Mouse (Mus musculus) megakaryocyte, adult 5-6 weeks (primary cell): ENCODE results near the gene Gpsm2. TPM values are rescaled to one million over a fixed set of nuclear protein-coding genes. Genes with fewer than 3 reads are reported as not detected.

Source experiments
- ATAC-seq: 2 replicates; pipeline ENCODE4 v1.8.0; 2016; ENCODE audit warnings: mild to moderate bottlenecking, inconsistent platforms; ENCODE audit not compliant: poor library complexity, severe bottlenecking
- total RNA-seq, 2 experiments: library from RNA; stranded (forward) in 1 of 2; stranded (reverse) in 1 of 2; fragments of 153-499, 151-499 nt in 1 of 2; fragments of 221-1000, 200-1000 nt in 1 of 2; gene quantifications; 2 replicates each; pipeline versions ENCODE4 v1.2.3 to v1.2.4; 2015 to 2017

Gene Gpsm2
- total RNA-seq (2015) = 32.1 and 37.2 TPM in 2 replicates
- 49.9 and 50.4 TPM in 2 replicates for total RNA-seq (2017)

DNA sequence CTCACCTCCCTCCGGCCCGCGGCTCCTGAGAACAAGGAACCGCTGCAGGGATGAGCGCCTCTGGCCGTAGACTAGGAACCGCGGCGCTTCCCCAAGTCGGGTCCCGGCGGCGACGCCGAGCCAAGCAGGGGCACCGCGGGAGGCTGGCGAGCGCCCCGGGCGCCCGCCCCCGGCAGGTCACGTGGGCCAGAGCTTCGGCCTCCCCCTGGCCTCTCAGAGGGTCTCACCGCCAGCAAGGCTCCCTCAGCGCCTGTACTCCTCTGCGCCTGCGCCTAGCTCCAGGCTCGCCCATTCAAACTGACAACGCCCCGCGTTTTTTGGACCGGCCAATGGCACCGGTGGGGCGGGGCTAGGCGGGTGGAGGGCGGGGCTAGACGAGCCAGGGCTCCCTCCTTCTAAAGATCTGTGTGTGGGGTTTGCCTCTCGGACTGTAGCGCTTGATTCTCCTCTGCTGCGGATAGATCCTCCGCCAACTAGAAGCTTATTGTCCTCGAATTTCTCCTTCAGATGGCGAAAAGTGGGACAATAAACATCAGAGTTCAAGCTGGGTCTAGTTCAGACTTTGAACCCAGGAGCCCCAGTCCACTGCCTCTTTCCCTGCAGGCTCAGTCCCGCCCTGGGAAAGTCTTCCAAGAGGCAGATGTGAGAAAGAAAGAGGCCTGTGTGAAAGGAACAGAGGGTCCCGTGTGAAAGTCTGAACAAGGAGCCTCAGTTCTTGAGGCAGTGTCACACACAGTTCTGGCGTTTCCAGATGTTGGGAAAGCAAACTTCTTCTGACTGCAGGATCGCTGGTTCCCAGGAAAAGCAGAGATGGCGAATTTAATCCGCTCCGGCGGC is at the start of gene Gpsm2:
Gpsm2 (minus strand) TSS at position 274 of the 837 bp plus-strand sequence.
- ATAC-seq = peak; percentile 81

DNA sequence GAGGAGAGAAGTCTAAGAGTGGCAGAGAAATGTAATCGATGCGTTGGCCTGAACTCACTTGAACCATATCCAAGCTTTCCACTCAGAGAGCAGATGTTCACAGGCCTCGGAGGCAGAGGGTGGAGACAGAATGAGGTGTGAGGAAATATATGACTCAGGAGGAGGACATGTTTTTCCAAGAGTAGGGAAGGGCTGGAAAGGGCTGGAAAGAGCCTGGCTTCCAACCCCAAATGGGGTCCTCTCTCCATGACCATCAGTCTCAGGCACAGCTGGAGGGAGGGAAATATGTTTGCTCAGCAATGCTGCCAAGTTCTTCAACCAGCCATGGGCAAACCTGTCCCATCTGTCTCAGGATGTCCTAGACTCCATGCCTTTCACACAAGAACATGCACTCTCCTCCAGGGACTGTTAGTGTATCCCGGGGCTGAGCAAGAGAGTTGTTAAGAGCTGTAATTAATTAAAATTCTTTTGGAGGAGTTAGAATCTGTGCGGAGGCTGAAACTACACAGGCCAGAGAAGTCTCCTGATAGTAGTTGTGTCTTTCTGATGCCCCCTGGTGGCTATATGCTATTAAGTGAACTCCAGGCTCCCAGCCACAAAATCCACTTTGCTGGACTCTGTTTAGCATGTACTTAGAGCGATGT is 48.7 kb upstream of the Gpsm2 start:
- peak; percentile 86 for ATAC-seq

DNA sequence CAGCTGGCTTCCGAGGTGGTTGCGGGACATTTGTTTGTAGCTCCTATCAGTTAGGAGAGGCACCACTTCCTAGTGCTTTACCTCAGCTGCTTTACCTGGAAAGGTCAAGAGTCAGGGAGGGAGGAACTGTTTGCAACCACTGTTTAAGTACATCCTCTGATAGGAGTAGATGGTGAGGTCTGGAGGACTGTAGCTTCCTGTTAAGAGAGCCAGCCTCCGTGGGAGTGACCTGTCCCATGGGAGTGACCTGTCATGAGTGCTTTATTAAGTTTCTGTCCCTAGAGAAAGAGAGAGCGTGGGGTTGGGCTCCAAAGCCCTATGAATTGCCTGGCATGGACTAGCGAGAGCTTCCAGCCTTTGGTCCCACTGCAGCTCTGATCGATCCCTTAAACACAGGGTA is 47.4 kb upstream of the Gpsm2 start:
- ATAC-seq = no peak

DNA sequence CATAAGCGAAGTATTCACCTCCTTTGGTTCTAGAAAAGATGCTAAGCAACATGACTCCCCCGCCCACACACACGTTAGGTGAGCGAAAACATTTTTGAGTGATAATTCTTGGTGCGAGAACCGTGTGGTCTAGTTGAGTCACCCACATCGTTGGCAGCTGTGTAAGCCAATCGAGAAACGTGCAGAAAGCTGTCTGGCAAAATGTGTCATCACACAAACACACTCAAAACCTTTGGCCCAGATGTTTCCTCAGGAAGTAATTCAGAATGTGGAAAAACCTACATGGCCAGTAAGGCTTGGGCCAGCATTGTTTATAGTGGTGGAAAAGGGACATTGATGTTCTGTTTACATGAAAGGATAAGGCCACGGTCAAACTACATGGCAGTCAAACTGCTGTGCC is 45.3 kb upstream of the Gpsm2 start:
- ATAC-seq = no peak

DNA sequence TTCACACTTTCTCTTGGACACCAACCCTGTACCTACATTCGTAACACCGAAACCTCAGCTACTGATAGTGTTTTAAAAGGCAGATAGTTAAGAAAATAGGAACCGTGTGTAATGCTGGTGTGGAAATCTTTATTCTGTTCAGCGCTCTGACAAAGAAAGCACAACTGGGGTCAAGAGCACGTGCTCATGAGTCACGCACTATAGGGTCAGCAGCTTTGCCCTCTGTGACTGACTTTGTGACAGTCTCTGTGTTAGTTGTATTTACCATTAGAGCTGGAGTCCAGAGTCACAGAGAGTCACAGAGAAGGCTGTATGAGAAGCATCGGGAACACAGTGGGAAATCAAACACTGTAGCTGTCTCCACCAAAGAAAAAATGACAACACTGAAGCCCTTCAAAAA is 44.8 kb upstream of the Gpsm2 start:
- ATAC-seq = no peak

DNA sequence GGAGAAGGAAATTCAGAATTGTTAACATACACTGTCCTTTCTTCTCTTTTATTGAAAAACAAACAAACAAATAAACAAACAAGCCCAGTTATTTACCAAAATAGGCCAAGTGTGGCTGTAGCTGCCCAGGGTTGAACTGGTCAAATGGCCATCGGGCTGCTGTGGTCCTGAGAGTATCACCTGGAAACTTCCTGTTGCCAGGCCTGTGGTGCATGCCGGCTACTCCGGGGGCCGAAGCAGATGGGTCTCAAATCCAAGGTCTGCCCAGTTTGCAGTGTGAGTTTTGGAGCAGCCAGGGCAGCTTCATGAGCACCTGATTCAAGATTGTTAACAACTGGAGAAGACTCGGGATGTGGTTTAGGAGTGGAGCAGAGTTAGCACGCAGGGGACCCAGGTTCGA is 43.4 kb upstream of the Gpsm2 start:
- ATAC-seq = no peak

DNA sequence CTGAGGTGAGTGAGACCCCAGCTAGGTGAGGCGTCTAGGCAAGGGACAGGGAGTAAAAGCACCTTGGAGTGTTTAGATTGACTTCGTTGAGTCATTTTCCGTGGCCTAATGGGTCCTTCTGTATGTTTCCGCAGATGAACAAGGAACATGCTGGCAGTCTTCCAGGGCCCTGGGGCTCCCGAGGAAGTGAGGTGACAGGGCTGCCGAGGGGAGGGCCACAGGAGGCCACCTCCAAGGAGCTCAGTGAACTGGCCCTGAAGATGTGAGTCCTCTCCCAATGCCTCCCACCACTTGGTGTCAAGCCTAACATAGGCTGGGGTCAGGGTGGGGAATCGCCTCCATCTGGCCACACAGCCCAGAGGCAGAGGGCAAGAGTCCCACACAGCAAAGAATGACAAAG is 42.9 kb upstream of the Gpsm2 start:
- ATAC-seq = no peak

DNA sequence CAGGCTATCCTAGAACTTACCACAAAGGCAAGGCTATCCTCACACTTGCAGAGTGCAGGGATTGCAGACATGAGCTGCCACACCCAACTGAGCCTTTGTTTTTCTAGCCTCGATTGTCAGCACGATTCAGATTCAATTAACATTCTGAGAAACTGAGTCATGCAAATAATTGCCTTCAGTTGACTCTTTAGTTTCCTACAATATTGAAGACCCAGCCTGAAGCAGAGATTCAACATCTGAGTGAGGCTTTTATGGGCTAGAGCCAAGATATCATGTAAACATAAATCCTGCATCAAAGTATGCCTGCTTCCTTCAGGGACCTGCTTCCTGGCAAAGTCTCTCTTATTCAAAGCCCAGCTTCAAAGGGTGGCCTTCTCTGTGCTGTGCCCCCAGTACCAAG is 41.6 kb upstream of the Gpsm2 start:
- no peak for ATAC-seq

DNA sequence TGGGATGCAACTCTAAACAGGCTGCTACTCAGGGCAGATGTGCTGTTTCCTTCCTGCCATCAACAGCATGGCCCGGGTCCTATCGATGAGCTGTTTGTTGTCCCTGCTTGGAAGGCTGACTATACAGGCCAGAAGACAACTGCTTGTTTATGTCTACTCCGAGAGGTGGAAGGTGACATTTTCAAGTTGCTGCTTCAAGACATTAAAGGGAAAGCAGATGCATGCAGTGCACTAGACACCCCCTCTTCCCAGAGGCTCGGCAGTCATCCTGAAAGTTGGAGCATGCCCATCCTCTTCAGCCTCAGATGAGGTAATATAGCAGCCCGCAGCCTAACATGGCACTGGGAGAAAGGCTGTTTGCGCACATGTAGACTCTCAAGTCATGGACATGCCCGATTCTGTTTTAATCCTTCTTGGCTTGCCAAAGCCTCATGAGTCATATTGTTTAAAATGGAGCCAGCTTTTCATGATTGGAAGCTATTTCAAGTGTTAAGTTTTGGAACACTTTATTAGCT is 40.5 kb upstream of the Gpsm2 start:
- no peak for ATAC-seq

DNA sequence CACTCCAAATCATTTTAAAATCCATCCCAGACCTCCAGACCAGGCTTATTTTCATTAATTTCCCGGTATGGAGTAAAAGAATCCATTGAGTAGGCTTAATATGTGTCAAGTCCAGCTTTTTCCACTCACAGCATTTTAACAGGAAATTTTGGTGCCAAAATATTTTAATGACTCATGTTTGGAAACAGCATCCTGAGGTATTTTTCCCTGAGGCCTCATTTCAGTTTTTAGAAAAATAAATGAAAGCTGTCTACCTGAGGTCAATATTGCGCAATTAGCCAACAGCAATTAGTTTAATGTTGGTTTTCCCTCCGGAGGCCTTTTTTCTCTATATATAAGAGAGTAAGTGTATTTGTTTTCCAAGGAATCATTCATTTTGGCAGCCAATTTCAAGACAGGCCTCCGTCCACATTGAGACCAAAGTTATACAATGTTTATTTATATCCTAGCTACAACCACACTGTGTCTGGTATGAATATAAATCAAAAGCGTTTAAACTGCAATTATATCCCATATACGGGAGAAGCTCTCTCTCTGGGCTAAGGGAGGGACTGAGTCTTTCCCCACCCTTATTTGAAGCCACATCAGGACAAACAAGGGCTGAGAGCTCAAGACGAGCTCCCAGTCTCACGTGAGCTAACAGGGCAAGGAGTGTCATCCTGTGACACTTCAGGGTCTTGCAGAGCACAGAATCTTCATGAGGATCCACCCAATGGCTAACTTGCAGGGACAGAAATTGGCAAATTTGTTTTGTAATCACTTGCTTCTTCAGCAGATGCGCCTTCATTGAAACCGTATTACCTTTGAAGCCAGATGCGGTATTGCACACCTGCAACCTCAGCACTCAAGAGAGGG is 37.7 kb upstream of the Gpsm2 start:
- no peak for ATAC-seq

DNA sequence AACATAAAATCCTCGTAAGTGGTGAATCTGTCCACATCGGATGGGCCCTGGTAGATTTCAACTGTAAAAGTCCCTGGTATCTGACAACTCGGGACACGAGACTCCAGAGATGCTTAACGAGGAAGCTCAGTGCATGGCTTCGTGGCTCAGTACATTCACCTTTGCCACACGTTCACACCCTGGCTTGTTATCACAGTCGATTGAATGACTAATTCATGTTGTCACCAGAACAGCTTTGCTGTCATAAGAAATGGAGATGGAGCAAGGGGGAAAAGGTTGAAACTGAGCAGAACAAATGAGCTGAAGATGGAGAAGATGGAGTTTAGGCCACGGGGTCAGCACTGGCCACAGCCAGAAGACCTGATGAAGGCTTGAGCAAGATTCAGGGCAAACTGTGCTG is 35.5 kb upstream of the Gpsm2 start:
- ATAC-seq = no peak

DNA sequence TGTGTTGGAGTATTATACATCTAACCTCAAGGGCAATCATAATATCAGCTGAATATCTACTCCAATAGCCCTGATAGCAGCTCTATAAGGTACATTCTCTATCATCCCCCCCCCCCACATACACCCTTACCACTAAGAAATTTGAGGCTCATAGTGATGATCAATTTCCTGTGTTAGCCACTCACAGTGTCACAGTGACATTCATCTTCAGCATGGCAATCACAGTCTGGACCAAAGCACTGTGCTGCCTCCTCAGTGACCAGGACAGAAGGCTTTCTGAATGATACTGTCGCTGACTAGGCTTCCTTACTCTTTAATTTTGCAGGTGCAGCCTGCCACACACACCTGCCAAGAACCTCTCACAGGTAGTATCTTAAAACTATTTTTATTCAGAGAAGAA is 34.0 kb upstream of the Gpsm2 start:
- no peak for ATAC-seq

DNA sequence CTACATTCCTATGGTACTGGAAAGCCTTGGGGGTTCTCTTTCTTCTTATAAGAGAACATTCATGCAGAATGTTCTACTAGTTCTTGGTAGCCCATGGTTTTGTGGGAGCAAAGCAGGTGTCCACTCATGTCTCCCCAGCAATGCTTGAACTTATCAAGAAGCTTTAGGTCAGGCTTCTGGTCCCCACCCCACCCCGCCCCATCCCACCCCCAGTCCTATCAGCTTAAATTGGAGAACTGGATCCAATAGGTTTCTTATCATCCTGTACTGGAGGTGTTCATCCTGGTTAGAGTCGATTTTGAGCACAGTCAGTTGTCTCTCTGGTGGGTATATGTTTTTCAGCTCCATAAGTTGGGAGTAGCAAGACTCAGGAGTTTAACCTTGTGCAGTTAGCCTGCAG is 33.4 kb upstream of the Gpsm2 start:
- no peak for ATAC-seq

DNA sequence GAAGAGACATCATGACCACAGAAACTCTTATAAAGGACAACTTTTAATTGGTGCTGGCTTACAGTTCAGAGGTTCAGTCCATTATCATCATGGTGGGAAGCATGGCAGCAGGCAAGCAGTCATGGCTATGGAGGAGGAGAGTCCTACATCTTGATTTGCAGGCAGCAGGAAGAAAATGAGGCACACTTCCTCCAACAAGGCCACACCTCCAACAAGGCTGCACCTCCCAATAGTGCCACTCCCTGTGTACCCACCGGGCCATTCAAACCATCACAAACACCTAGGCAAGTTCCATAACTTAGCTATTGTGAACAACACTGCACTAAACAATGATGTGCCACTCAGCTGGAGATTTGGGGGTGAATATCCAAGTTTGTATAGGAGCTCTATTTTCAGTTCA is 32.4 kb upstream of the Gpsm2 start:
- no peak for ATAC-seq

DNA sequence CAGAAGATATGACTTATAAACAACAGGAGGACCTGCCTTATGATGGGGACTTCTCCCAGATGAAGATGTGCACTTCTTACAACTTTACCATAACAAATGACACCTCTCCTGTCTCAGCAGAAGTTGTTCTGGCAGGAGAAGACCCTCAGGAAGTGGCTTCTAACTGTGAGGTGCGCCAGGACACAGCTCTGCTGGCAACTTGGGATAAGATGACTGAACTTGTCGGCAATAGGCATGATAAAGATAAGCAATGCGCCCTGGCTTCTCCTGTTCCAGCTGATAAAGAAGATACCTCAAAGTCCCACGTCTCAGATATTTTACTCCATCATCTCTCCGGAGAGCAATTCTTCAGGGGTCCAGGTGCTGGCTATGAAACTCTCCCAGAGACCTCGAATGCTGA is 29.6 kb upstream of the Gpsm2 start:
- no peak for ATAC-seq

DNA sequence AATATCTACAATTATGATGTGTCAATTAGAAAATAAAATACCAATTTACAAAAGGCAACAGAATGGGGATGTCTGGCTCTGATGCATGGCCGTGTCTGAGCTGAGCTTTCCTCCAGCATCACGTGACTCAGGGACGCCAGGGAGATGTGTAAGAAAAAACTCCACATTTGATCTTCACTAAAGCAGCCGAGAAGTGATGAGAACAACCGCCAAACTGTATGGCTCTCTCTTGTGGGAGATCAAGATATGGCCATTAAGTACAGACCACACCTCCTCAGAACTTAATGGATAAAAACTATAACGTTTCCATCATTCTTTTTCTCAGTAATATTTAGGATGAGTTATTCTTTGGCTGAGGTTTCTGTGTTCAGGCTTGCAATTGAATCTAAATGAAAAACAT is 29.0 kb upstream of the Gpsm2 start:
- ATAC-seq = no peak

DNA sequence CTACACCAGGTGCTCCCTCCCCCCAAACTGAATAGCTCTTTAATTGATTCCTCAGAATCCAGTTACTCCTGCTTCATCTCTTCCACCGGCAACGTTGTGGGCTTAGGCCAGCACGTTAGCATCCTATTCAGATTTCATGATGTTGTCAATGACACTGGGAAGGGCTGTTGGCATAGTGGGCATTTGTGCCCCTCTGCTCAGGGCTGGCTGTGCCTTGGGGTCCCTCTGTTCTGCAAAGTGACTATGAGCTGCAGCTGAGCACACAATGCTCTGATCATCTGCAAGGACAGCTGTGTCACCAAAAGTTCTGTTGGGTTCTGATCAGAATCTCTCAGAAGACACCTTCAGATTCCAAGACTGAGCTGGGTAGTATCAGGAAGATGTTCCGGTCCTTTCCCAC is 22.0 kb upstream of the Gpsm2 start:
- ATAC-seq = no peak

DNA sequence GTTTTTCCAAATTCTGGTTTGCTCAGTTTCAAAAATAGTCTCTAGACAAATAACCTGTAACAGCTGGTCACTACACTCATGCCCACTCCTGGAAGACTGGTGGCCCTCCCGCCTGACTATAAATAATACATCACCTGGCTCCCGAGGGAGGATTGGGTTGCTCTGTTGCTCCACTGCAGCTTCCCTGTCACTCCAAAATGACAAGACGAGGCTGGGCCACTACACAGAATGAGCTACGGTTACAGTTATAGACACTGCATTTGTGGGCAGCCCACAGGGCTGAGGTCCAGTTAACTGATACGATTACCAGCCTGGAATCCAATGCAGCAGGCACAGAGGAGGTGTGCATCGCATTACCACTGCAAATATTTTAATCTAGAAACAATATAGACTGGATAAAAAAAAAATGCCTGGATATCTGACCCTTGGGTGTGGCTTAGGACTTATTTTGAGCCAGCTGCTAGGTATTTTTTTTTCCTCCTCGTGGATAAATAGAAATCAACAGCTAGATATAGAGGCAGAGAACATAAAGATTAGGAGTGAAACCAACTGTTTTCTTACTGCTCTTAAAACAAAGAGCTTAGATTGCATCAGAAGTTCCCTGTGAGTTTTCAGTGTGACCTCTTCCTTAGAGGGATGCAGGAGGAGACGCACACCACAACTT is 17.1 kb upstream of the Gpsm2 start, which contains the start of gene Aknad1:
Aknad1 (plus strand) TSS at position 614 of the 664 bp plus-strand sequence.
- ATAC-seq = no peak

DNA sequence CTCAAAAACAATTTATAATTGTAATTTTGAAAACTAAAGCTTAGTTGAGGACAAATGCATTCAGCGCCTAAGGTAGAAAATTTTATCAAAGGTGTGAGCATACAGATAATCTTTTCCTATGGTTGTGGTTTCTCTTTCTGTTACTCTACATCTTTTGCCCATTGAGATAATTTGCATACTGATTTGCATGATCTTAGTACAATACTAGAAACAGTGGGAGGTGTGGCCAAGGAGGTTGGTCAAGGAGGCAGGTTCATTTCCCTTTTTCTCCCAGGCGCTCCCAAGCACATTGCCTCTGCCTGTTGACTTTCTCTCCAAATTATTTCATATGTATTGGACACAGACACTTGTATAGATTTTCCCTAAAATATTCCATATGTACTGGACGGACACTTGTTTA is 15.7 kb upstream of the Gpsm2 start:
- peak; percentile 85 for ATAC-seq

DNA sequence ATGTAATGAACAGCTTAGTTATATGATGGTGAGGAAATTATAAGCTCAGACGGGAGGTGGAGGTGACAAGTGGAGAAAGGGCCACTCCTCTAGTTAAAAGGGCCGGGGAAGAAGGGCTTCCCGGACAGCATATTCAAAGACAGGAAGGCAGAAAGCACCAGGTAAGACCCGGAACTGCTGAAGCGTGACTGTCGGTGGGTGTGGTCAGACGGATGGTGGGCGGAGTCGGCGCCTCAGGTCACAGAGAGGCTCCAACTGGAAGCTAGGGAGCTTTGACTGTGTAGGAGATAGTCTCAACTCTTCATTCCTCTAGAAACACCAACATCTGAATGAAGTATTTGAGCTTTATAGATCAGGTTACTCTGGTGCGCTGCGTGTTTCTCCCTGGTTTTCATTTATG is 8.2 kb upstream of the Gpsm2 start:
- no peak for ATAC-seq

DNA sequence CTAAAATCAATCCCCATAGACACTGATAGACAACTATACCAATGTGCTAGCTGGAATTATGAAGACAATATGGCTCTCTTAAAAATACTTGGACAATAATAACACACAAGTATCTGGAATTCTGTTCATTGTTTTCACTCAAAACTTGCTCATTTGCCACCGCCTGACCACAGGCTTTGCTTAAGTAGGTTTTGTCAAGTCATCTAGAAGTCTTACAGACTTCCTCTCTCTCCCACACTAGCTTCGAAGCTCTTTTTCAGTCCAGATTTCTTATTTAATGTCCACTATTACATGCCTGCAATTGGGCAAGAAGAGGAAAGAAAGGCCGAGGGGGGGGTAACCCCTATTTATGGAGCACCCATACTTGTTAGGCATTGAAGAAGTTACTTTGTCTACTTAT is 5.7 kb upstream of the Gpsm2 start:
- ATAC-seq = peak; percentile 76
